Mouse (Mus musculus) midbrain, embryonic 11.5 days (tissue): ENCODE results near the gene Hps4. TPM values are rescaled to one million over a fixed set of nuclear protein-coding genes. Genes with fewer than 3 reads are reported as not detected.
"Not testable (repeated sequence)": the region's sequence is repeated elsewhere in the genome, so short reads cannot be mapped to it uniquely, and the experiment has no call there.

Experiments used
- ATAC-seq: fragments of 200-750 bp; cut with Nextera tagmentation; 2 replicates; pipeline ENCODE4 v1.8.0; 2017; ENCODE audit warnings: moderate TSS enrichment, moderate library complexity; ENCODE audit not compliant: low FRiP score
- DNase-seq: peaks from one replicate; pipeline ENCODE4 v3.0.0; 2015; ENCODE audit warnings: low spot score; ENCODE audit errors: missing footprints
- H3K27ac ChIP-seq: fragments of 300-500 bp; sonication (generic); 2 replicates; pipeline ENCODE4 v1.5.1; 2014; ENCODE audit warnings: low read depth, low read length
- H3K27me3 ChIP-seq: fragments of 300-500 bp; sonication (generic); 2 replicates; pipeline ENCODE4 v1.6.1; 2014; ENCODE audit warnings: mild to moderate bottlenecking, low read length, moderate library complexity, mixed read lengths; ENCODE audit not compliant: control insufficient read depth, insufficient read depth
- H3K36me3 ChIP-seq: fragments of 300-500 bp; sonication (generic); 2 replicates; pipeline ENCODE4 v1.6.1; 2014; ENCODE audit warnings: mild to moderate bottlenecking, low read length, moderate library complexity, mixed read lengths; ENCODE audit not compliant: control insufficient read depth, insufficient read depth
- H3K4me1 ChIP-seq: fragments of 300-500 bp; sonication (generic); 2 replicates; pipeline ENCODE4 v1.6.1; 2014; ENCODE audit warnings: low read length; ENCODE audit not compliant: control insufficient read depth, insufficient read depth
- H3K4me2 ChIP-seq: fragments of 300-500 bp; sonication (generic); 2 replicates; pipeline ENCODE4 v1.6.1; 2014; ENCODE audit warnings: mild to moderate bottlenecking, moderate library complexity
- H3K4me3 ChIP-seq: fragments of 300-500 bp; sonication (generic); 2 replicates; pipeline ENCODE4 v1.5.1; 2014; ENCODE audit warnings: low read depth, low read length
- H3K9ac ChIP-seq: fragments of 300-500 bp; sonication (generic); 2 replicates; pipeline ENCODE4 v1.6.1; 2014; ENCODE audit warnings: low read length
- H3K9me3 ChIP-seq: fragments of 300-500 bp; sonication (generic); 2 replicates; pipeline ENCODE4 v1.6.1; 2016; ENCODE audit warnings: low read length; ENCODE audit not compliant: control insufficient read depth
- WGBS: fragments of 180-500 bp; shearing (Covaris S2); extraction: QIAGEN DNeasy Blood & Tissue Kit; methylation state at CpG from one replicate; pipeline ENCODE4 v1.1.7; 2014; 5-methylcytosine and 5-hydroxymethylcytosine counted together
- polyA plus RNA-seq: library from polyadenylated mRNA; unstranded; fragments of >200 nt; fragmentation: Nextera tagmentation; extraction: Ambion mirVana; gene quantifications from 2 replicates; pipeline ENCODE4 v1.2.1, GENCODE M21; 2014

Gene Hps4
- polyA plus RNA-seq, 1 experiment from 2014 or later = 31.9 TPM

GRCm38 (mm10) chr5:112412781-112413180 is 69.9 kb downstream of the Hps4 start:
- H3K9me3 ChIP-seq, DNase-seq, H3K27me3 ChIP-seq, H3K9ac ChIP-seq, H3K4me3 ChIP-seq, H3K27ac ChIP-seq, H3K4me2 ChIP-seq, ATAC-seq, H3K36me3 ChIP-seq: not testable (repeated sequence)
- WGBS = 92% methylated on average over 4 of the region's 4 CpGs
- peaks cover 34% of the 10 kb centered on the region for H3K4me1 ChIP-seq

DNA sequence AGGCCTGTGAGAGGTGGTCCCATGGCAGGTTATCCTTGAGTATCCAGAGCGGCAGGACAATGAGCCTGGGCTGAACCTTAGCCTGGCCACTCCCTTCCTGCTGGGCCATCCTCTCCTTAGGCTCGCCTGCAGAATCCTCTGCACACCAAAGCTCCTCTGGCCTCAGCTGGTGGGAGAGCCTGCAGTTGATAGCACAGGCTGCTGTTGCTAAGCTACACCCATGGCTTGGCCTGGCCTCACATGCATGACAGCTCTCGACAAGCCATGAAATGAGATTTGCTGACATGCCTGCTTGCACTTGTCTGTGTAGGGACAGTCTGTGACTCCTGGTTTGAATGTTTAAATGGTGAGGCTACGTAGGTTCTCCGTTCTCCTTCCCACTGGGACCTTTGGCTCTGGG is 73.8 kb downstream of the Hps4 start:
- peak overlapping the region; percentile 67 for H3K27ac ChIP-seq
- H3K36me3 ChIP-seq = no peaks in the 10 kb centered on the region
- no peak overlapping the region for H3K4me3 ChIP-seq
- peaks cover 3% of the 10 kb centered on the region; the same call in 1 of the 2 replicates for H3K27me3 ChIP-seq
- peak; percentile 83 for ATAC-seq
- 31% methylated on average over 5 of the region's 5 CpGs for WGBS
- H3K9me3 ChIP-seq = no peaks in the 10 kb centered on the region
- DNase-seq = no peak
- no peak overlapping the region for H3K9ac ChIP-seq
- no peak overlapping the region for H3K4me2 ChIP-seq
- H3K4me1 ChIP-seq = peaks cover 25% of the 10 kb centered on the region

DNA sequence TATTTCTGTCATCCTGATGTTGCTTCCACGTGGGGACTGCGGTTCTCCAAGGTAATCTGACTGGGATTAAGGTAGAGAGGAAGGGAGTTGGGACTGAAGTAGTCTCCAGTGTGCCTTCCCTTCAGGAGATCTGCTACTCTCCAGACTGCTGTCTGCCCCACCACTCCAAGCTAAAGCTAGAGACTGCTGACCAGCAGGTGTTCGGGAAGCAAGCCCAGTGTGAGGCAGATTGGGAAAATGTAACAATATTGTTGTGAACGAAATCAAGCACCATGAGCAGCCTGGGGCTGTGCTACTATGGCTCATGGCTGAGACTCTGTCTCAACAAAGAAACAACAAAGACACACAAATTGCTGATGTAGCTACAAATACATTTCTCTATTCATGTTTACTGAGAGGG is 75.1 kb downstream of the Hps4 start:
- DNase-seq (no peak), ATAC-seq (no peak)
- H3K4me2 ChIP-seq = no peak overlapping the region
- H3K27me3 ChIP-seq = peaks cover 3% of the 10 kb centered on the region; the same call in 1 of the 2 replicates
- no peak overlapping the region for H3K4me3 ChIP-seq
- H3K27ac ChIP-seq = no peak overlapping the region
- H3K9me3 ChIP-seq = no peaks in the 10 kb centered on the region
- H3K9ac ChIP-seq = no peak overlapping the region; the same call in 1 of the 2 replicates
- peaks cover 17% of the 10 kb centered on the region for H3K4me1 ChIP-seq
- 56% methylated on average over 4 of the region's 4 CpGs for whole genome bisulfite sequencing
- no peaks in the 10 kb centered on the region for H3K36me3 ChIP-seq

DNA sequence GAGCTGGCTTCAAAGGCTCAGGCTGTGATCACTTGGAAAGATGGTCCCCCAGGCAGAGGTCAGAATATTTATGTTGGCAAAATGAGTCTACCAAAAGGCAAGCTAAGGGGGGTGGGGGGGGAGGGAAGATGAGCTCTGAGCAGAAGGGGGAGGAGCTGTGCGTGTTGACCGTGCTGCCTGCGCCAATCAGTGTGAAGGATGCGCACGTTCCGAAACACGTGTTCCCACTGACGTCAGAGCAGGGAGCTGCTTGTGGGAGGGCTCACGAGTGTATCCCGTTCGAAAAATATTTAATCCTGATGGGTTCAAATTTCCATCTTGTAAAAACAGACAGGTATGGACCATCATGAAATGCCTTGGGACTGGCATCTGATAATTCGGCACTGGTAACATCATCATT is 76.7 kb downstream of the Hps4 start:
- Histone ChIP-seq H3K4me2 (peak overlapping the region; percentile 8; the same call in 1 of the 2 replicates), H3K9me3 (no peaks in the 10 kb centered on the region), H3K4me3 (no peak overlapping the region), H3K27ac (no peak overlapping the region), H3K36me3 (no peaks in the 10 kb centered on the region), H3K4me1 (peaks cover 17% of the 10 kb centered on the region), H3K9ac (no peak overlapping the region), H3K27me3 (peaks cover 3% of the 10 kb centered on the region; the same call in 1 of the 2 replicates)
- 30% methylated on average over 12 of the region's 12 CpGs for WGBS
- ATAC-seq (peak; percentile 47; the same call in 1 of the 2 replicates), DNase-seq (no peak)

GRCm38 (mm10) chr5:112426635-112427034 is 83.8 kb downstream of the Hps4 start:
- Histone ChIP-seq H3K36me3 (no peaks in the 10 kb centered on the region), H3K4me1 (peaks cover 8% of the 10 kb centered on the region), H3K27me3 (peaks cover 10% of the 10 kb centered on the region), H3K4me3 (no peak overlapping the region), H3K9me3 (no peaks in the 10 kb centered on the region), H3K27ac (no peak overlapping the region), H3K4me2 (no peak overlapping the region), H3K9ac (no peak overlapping the region)
- ATAC-seq (no peak), DNase-seq (no peak)
- 90% methylated on average over 7 of the region's 7 CpGs for WGBS

DNA sequence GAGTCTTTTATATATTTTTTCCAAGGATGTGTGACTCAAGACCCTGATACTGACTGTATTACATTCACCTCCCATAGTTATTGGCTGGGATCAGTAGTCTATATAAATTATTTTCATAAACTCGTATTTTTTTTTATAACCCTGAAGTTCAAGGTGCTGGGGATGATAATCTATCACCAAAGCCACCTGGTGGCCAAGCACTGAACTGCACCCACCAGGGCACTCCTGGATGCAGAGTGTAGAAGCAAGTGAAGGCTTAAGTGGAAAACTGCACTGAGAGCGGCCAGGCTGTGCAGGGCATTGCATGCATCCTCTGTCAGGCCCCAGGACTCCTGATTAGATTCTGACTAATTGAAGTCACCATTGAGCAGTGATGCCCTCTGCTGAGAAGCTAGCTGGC is 84.4 kb downstream of the Hps4 start:
- Histone ChIP-seq H3K9ac (no peak overlapping the region), H3K4me2 (no peak overlapping the region), H3K27ac (no peak overlapping the region), H3K4me3 (no peak overlapping the region), H3K27me3 (peaks cover 10% of the 10 kb centered on the region), H3K9me3 (no peaks in the 10 kb centered on the region), H3K4me1 (peaks cover 11% of the 10 kb centered on the region), H3K36me3 (no peaks in the 10 kb centered on the region)
- ATAC-seq = no peak
- 49% methylated on average over 2 of the region's 2 CpGs for WGBS
- DNase-seq = peak; percentile 98

Other genes starting within 250 kb of the Hps4 start
- 0.52 and 2.0 TPM in 2 replicates for gene Cryba4, start 90.6 kb upstream of the Hps4 start, polyA plus RNA-seq
- 0.29 and 0.84 TPM in 2 replicates for gene Crybb1, start 87.3 kb upstream of the Hps4 start, polyA plus RNA-seq
- 29.3 and 33.5 TPM in 2 replicates for gene Tpst2, start 66.4 kb upstream of the Hps4 start, polyA plus RNA-seq
- 22.1 and 25.8 TPM in 2 replicates for gene Tfip11, start 16.7 kb upstream of the Hps4 start, polyA plus RNA-seq
- 46.0 and 46.8 TPM in 2 replicates for gene Srrd, start within 50 bp of the Hps4 start, polyA plus RNA-seq
- gene Gm6583, start 12.9 kb downstream of the Hps4 start, polyA plus RNA-seq = not detected in 2 replicates
- gene Asphd2, start 51.8 kb downstream of the Hps4 start, polyA plus RNA-seq = 35.4 and 48.3 TPM in 2 replicates
- not detected in 2 replicates for gene Gm6588, start 106.3 kb downstream of the Hps4 start, polyA plus RNA-seq
- 2.6 TPM in 2 replicates for gene Sez6l, start 234.1 kb downstream of the Hps4 start, polyA plus RNA-seq